ENCODE assay signal across 9 mouse cellular contexts in genomic region chr3:97298856-97299465, GRCm38 (mm10). TPM values are rescaled to one million over a fixed set of nuclear protein-coding genes. Genes with fewer than 3 reads are reported as not detected.
DNase-seq lines count a peak whose midpoint lies in the region; ATAC-seq lines count a peak whose summit lies in the region.
"Had no signal": no experiment of that assay in that cellular context is flagged by ENCODE, and none has a peak within 500 bp of the region (broad histone marks: within the 10 kb centered on the region; RNA-seq: fewer than 3 reads in every experiment).

No protein-coding gene starts in this region.

- WGBS in kidney, embryonic 15.5 days, result 17% methylated on average over 10 of the region's 10 CpGs
- WGBS in forebrain, embryonic 10.5 days, result 37% methylated on average over 10 of the region's 10 CpGs
- WGBS in neural tube, embryonic 14.5 days, result 25% methylated on average over 10 of the region's 10 CpGs

- H3K27me3 ChIP-seq in kidney, embryonic 15.5 days, result no peaks in the 10 kb centered on the region
- H3K27me3 ChIP-seq in forebrain, embryonic 10.5 days (ENCODE audit: poor library complexity, severe bottlenecking), result no peaks in the 10 kb centered on the region
- no peaks in the 10 kb centered on the region for H3K27me3 ChIP-seq in neural tube, embryonic 14.5 days (ENCODE audit: control insufficient read depth, insufficient read depth, low read length)

- peaks cover 41% of the 10 kb centered on the region for H3K4me1 ChIP-seq in kidney, embryonic 15.5 days
- H3K4me1 ChIP-seq in forebrain, embryonic 10.5 days, result peaks cover 47% of the 10 kb centered on the region
- peaks cover 24% of the 10 kb centered on the region for H3K4me1 ChIP-seq in neural tube, embryonic 14.5 days (ENCODE audit: control insufficient read depth, insufficient read depth, low read length)

- peak overlapping the region; percentile 1; the same call in 1 of the 2 replicates for H3K9ac ChIP-seq in kidney, embryonic 15.5 days
- H3K9ac ChIP-seq in neural tube, embryonic 14.5 days (replicated peaks; ENCODE audit: low read depth, low read length), result no peak overlapping the region

- H3K4me3 ChIP-seq in kidney, embryonic 15.5 days (replicated peaks), result peak overlapping the region; percentile 65
- H3K4me3 ChIP-seq in forebrain, embryonic 10.5 days, result peak overlapping the region; percentile 82
- peak overlapping the region; percentile 50; the same call in 1 of the 2 replicates for H3K4me3 ChIP-seq in neural tube, embryonic 14.5 days (ENCODE audit: low read depth, low read length)

- no peaks in the 10 kb centered on the region for H3K36me3 ChIP-seq in kidney, embryonic 15.5 days
- H3K36me3 ChIP-seq in forebrain, embryonic 10.5 days (replicated peaks), result 0 out of 2 replicates have a peak, but pooled peaks cover 7% of the 10 kb centered on the region
- H3K36me3 ChIP-seq in neural tube, embryonic 14.5 days (ENCODE audit: control insufficient read depth, insufficient read depth, low read length), result no peaks in the 10 kb centered on the region
- H3K36me3 ChIP-seq: G1E had no signal

- 0 out of 2 replicates have a peak, but pooled peaks cover 3% of the 10 kb centered on the region for H3K9me3 ChIP-seq in kidney, embryonic 15.5 days (replicated peaks)
- peaks cover 4% of the 10 kb centered on the region; the same call in 1 of the 2 replicates for H3K9me3 ChIP-seq in forebrain, embryonic 10.5 days
- H3K9me3 ChIP-seq in neural tube, embryonic 14.5 days (ENCODE audit: control insufficient read depth, low read length), result no peaks in the 10 kb centered on the region

- peak; percentile 66 for ATAC-seq in kidney, embryonic 15.5 days (replicated peaks; ENCODE audit: low FRiP score)
- ATAC-seq in neural tube, embryonic 14.5 days (ENCODE audit: low read depth), result no peak
- no peak for ATAC-seq in CD4-positive, CD25-positive, alpha-beta regulatory T cell, adult 4 months

- peak overlapping the region; percentile 82 for H3K4me2 ChIP-seq in kidney, embryonic 15.5 days
- H3K4me2 ChIP-seq in neural tube, embryonic 14.5 days (ENCODE audit: low read depth, low read length), result peak overlapping the region; percentile 82

- DNase-seq in kidney, adult 9 months, result no peak
- peak; percentile 46 for DNase-seq in forebrain, embryonic 10.5 days (ENCODE audit: extremely low spot score, low spot score)
- DNase-seq in kidney, postnatal 36 days, result peak; percentile 13 to 27
- no peak for DNase-seq in adrenal gland, postnatal 25 days
- no peak for DNase-seq in cerebellum, postnatal 25 days

- peak overlapping the region; percentile 99 for H3K27ac ChIP-seq in kidney, embryonic 15.5 days
- H3K27ac ChIP-seq in forebrain, embryonic 10.5 days, result peak overlapping the region; percentile 98
- H3K27ac ChIP-seq in neural tube, embryonic 14.5 days (ENCODE audit: low read depth, low read length), result peak overlapping the region; percentile 96

RNA-seq across cellular contexts. Expression of gene Bcl9, which starts 1.2 kb away (rescaled TPM):
- 61.3 and 66.6 TPM in 2 replicates for polyA plus RNA-seq in kidney, embryonic 15.5 days (2015; fragmentation: Nextera tagmentation; extraction: Ambion mirVana)
- 51.4 and 52.7 TPM in 2 replicates for polyA plus RNA-seq in forebrain, embryonic 10.5 days (2016; fragmentation: Nextera tagmentation; extraction: Ambion mirVana)
- polyA plus RNA-seq in neural tube, embryonic 14.5 days (2014; fragmentation: Nextera tagmentation; extraction: Ambion mirVana), result 57.0 and 60.7 TPM in 2 replicates
- polyA plus RNA-seq in CD4-positive, CD25-positive, alpha-beta regulatory T cell, adult 4 months (2017; shearing (Covaris generic)), result 1 to 10 TPM; 2.4 to 4.8 TPM
- total RNA-seq in adrenal gland, postnatal 25 days (2021), result 18.0 and 25.0 TPM in 2 replicates

Comparison
In these comparisons a context has a peak if more than half of its experiments do, and no peak if none do; other contexts are left out.
1. DNase-seq: peak in forebrain, embryonic 10.5 days (single experiment) and kidney, postnatal 36 days (2 of 2); none in kidney, adult 9 months (single experiment), adrenal gland, postnatal 25 days (single experiment) and cerebellum, postnatal 25 days (0 of 2).
2. Peak in every context shown above with its lines, with median percentiles within 50 percentile points of each other: H3K27ac ChIP-seq and H3K4me3 ChIP-seq.